Mouse (Mus musculus) lung, postnatal 10 days (tissue): ENCODE measurements around the gene Carhsp1.

Source experiments
- DNase-seq: peaks from one replicate; pipeline ENCODE4 v3.0.0; 2021

Gene Carhsp1

GRCm38 (mm10) chr16:8671551-8672349 lies at the start of gene Carhsp1:
Gene Carhsp1 (minus strand): TSS chr16:8672155.
- DNase-seq = peak; percentile 96

GRCm38 (mm10) chr16:8720447-8720846 lies 48.5 kb upstream of the Carhsp1 start:
- DNase-seq = no peak

- peak; percentile 35 for DNase-seq
Measured at GRCm38 (mm10) chr16:8717744-8718143, 45.8 kb upstream of the Carhsp1 start.

GRCm38 (mm10) chr16:8716300-8716699 lies 44.3 kb upstream of the Carhsp1 start:
- DNase-seq = no peak

- peak; percentile 39 for DNase-seq
Measured at GRCm38 (mm10) chr16:8715513-8716080, 43.6 kb upstream of the Carhsp1 start.

- no peak for DNase-seq
Measured at GRCm38 (mm10) chr16:8714851-8715250, 42.9 kb upstream of the Carhsp1 start.

- no peak for DNase-seq
Measured at GRCm38 (mm10) chr16:8711998-8712397, 40.0 kb upstream of the Carhsp1 start.

- no peak for DNase-seq
Measured at GRCm38 (mm10) chr16:8700586-8700985, 28.6 kb upstream of the Carhsp1 start.

- no peak for DNase-seq
Measured at GRCm38 (mm10) chr16:8699556-8699955, 27.6 kb upstream of the Carhsp1 start.

GRCm38 (mm10) chr16:8691206-8691605 lies 19.3 kb upstream of the Carhsp1 start:
- no peak for DNase-seq

GRCm38 (mm10) chr16:8689979-8690656 lies 18.2 kb upstream of the Carhsp1 start:
- no peak for DNase-seq

- DNase-seq = no peak
Measured at GRCm38 (mm10) chr16:8687559-8688112, 15.7 kb upstream of the Carhsp1 start.

- no peak for DNase-seq
Measured at GRCm38 (mm10) chr16:8686871-8687535, 15.0 kb upstream of the Carhsp1 start.

- DNase-seq = peak; percentile 86
Measured at GRCm38 (mm10) chr16:8686121-8686870, 14.3 kb upstream of the Carhsp1 start.

GRCm38 (mm10) chr16:8685087-8685486 lies 13.1 kb upstream of the Carhsp1 start:
- DNase-seq = no peak

- no peak for DNase-seq
Measured at GRCm38 (mm10) chr16:8680470-8680869, 8.5 kb upstream of the Carhsp1 start, which contains the start of gene Gm5767. Gene Gm5767 (plus strand): TSS chr16:8680770.

GRCm38 (mm10) chr16:8679780-8680179 lies 7.8 kb upstream of the Carhsp1 start:
- DNase-seq = no peak

- no peak for DNase-seq
Measured at GRCm38 (mm10) chr16:8678676-8679075, 6.7 kb upstream of the Carhsp1 start.

GRCm38 (mm10) chr16:8678035-8678434 lies 6.1 kb upstream of the Carhsp1 start:
- DNase-seq = peak; percentile 27

- DNase-seq = peak; percentile 74
Measured at GRCm38 (mm10) chr16:8676800-8677199, 4.8 kb upstream of the Carhsp1 start.

- no peak for DNase-seq
Measured at GRCm38 (mm10) chr16:8676228-8676627, 4.3 kb upstream of the Carhsp1 start.

- no peak for DNase-seq
Measured at GRCm38 (mm10) chr16:8675559-8675958, 3.6 kb upstream of the Carhsp1 start.
